Mouse (Mus musculus) neural tube, embryonic 13.5 days (tissue): ENCODE data around the gene Atxn2l. TPM values are rescaled to one million over a fixed set of nuclear protein-coding genes. Genes with fewer than 3 reads are reported as not detected.

Source experiments
- ATAC-seq: fragments of 200-750 bp; cut with Nextera tagmentation; 2 replicates; pipeline ENCODE4 v1.8.0; 2017; ENCODE audit warnings: low read depth, mild to moderate bottlenecking, moderate TSS enrichment, moderate library complexity
- H3K27ac ChIP-seq: fragments of 300-500 bp; sonication (generic); replicated peaks from 2 replicates; pipeline ENCODE4 v1.5.1; 2015; ENCODE audit warnings: moderate library complexity, mild to moderate bottlenecking, inconsistent platforms
- H3K27me3 ChIP-seq: fragments of 300-500 bp; sonication (generic); 2 replicates; pipeline ENCODE4 v1.6.1; 2015; ENCODE audit warnings: mild to moderate bottlenecking, inconsistent platforms
- H3K36me3 ChIP-seq: fragments of 300-500 bp; sonication (generic); 2 replicates; pipeline ENCODE4 v1.6.1; 2015; ENCODE audit warnings: mild to moderate bottlenecking, inconsistent platforms
- H3K4me1 ChIP-seq: fragments of 300-500 bp; sonication (generic); replicated peaks from 2 replicates; pipeline ENCODE4 v1.6.1; 2015; ENCODE audit warnings: inconsistent platforms
- H3K4me2 ChIP-seq: fragments of 300-500 bp; sonication (generic); 2 replicates; pipeline ENCODE4 v1.6.1; 2015; ENCODE audit warnings: inconsistent platforms, mild to moderate bottlenecking, moderate library complexity
- H3K4me3 ChIP-seq: fragments of 300-500 bp; sonication (generic); 2 replicates; pipeline ENCODE4 v1.5.1; 2015; ENCODE audit warnings: mild to moderate bottlenecking, inconsistent platforms
- H3K9ac ChIP-seq: fragments of 300-500 bp; sonication (generic); 2 replicates; pipeline ENCODE4 v1.6.1; 2015; ENCODE audit warnings: moderate library complexity, mild to moderate bottlenecking, inconsistent platforms
- H3K9me3 ChIP-seq: fragments of 300-500 bp; sonication (generic); 2 replicates; pipeline ENCODE4 v1.6.1; 2016; ENCODE audit warnings: inconsistent platforms
- WGBS: fragments of 180-500 bp; shearing (Covaris S2); methylation state at CpG from one replicate; pipeline ENCODE4 v1.1.7; 2015; 5-methylcytosine and 5-hydroxymethylcytosine counted together
- polyA plus RNA-seq: library from polyadenylated mRNA; unstranded; fragments of >200 nt; fragmentation: Nextera tagmentation; extraction: Ambion mirVana; gene quantifications from 2 replicates; pipeline ENCODE4 v1.2.1, GENCODE M21; 2015

Atxn2l gene
- polyA plus RNA-seq, 1 experiment from 2014 or later, result 68.2 TPM

GRCm38 (mm10) chr7:126458225-126458624 lies 45.0 kb downstream of the Atxn2l start:
- no peak overlapping the region for H3K27ac ChIP-seq
- WGBS, result 89% methylated on average over 5 of the region's 5 CpGs
- no peaks in the 10 kb centered on the region for H3K36me3 ChIP-seq
- H3K9ac ChIP-seq, result no peak overlapping the region
- no peaks in the 10 kb centered on the region for H3K27me3 ChIP-seq
- ATAC-seq, result no peak
- no peak overlapping the region for H3K4me3 ChIP-seq
- no peak overlapping the region for H3K4me2 ChIP-seq
- no peaks in the 10 kb centered on the region for H3K9me3 ChIP-seq
- no peaks in the 10 kb centered on the region for H3K4me1 ChIP-seq

GRCm38 (mm10) chr7:126456382-126457266 lies 46.6 kb downstream of the Atxn2l start:
- Histone ChIP-seq H3K9me3 (no peaks in the 10 kb centered on the region), H3K4me1 (no peaks in the 10 kb centered on the region), H3K27ac (no peak overlapping the region), H3K4me3 (no peak overlapping the region), H3K27me3 (no peaks in the 10 kb centered on the region), H3K9ac (no peak overlapping the region), H3K4me2 (no peak overlapping the region), H3K36me3 (no peaks in the 10 kb centered on the region)
- no peak for ATAC-seq
- 92% methylated on average over 17 of the region's 17 CpGs for WGBS

GRCm38 (mm10) chr7:126455242-126455641 lies 48.0 kb downstream of the Atxn2l start:
- H3K4me1 ChIP-seq, result no peaks in the 10 kb centered on the region

GRCm38 (mm10) chr7:126453861-126454260 lies 49.4 kb downstream of the Atxn2l start:
- no peak for ATAC-seq
- no peaks in the 10 kb centered on the region for H3K27me3 ChIP-seq
- H3K9me3 ChIP-seq, result no peaks in the 10 kb centered on the region
- H3K4me3 ChIP-seq, result no peak overlapping the region
- no peak overlapping the region for H3K9ac ChIP-seq
- no peak overlapping the region for H3K4me2 ChIP-seq
- no peaks in the 10 kb centered on the region for H3K4me1 ChIP-seq
- 64% methylated on average over 7 of the region's 7 CpGs for WGBS
- peaks cover under 1% of the 10 kb centered on the region; the same call in 1 of the 2 replicates for H3K36me3 ChIP-seq
- no peak overlapping the region for H3K27ac ChIP-seq

More at GRCm38 (mm10) chr7:126455242-126455641, 48.0 kb downstream of the Atxn2l start:
- no peak overlapping the region for H3K27ac ChIP-seq
- H3K4me3 ChIP-seq, result no peak overlapping the region
- H3K36me3 ChIP-seq, result no peaks in the 10 kb centered on the region
- H3K4me2 ChIP-seq, result no peak overlapping the region
- 79% methylated on average over 2 of the region's 2 CpGs for WGBS
- no peak overlapping the region for H3K9ac ChIP-seq
- no peaks in the 10 kb centered on the region for H3K27me3 ChIP-seq
- no peak for ATAC-seq
- no peaks in the 10 kb centered on the region for H3K9me3 ChIP-seq

GRCm38 (mm10) chr7:126452244-126452643 lies 51.0 kb downstream of the Atxn2l start:
- Histone ChIP-seq H3K9me3 (no peaks in the 10 kb centered on the region), H3K4me2 (no peak overlapping the region), H3K36me3 (peaks cover 17% of the 10 kb centered on the region), H3K9ac (no peak overlapping the region), H3K27ac (no peak overlapping the region), H3K4me1 (no peaks in the 10 kb centered on the region), H3K4me3 (no peak overlapping the region), H3K27me3 (no peaks in the 10 kb centered on the region)
- no peak for ATAC-seq
- 92% methylated on average over 3 of the region's 3 CpGs for WGBS

GRCm38 (mm10) chr7:126450641-126451040 lies 52.6 kb downstream of the Atxn2l start:
- Histone ChIP-seq H3K4me2 (no peak overlapping the region), H3K27ac (no peak overlapping the region), H3K4me1 (no peaks in the 10 kb centered on the region), H3K27me3 (no peaks in the 10 kb centered on the region), H3K9ac (no peak overlapping the region), H3K9me3 (no peaks in the 10 kb centered on the region), H3K4me3 (no peak overlapping the region), H3K36me3 (peaks cover 33% of the 10 kb centered on the region)
- ATAC-seq, result no peak
- 94% methylated on average over 6 of the region's 6 CpGs for WGBS

- no peak overlapping the region for H3K4me3 ChIP-seq
- H3K27me3 ChIP-seq, result no peaks in the 10 kb centered on the region
- H3K9ac ChIP-seq, result no peak overlapping the region
- no peak overlapping the region for H3K4me2 ChIP-seq
- no peak for ATAC-seq
- no peaks in the 10 kb centered on the region for H3K9me3 ChIP-seq
- no peak overlapping the region for H3K27ac ChIP-seq
- no peaks in the 10 kb centered on the region for H3K4me1 ChIP-seq
- WGBS, result 93% methylated on average over 18 of the region's 18 CpGs
- peaks cover 39% of the 10 kb centered on the region for H3K36me3 ChIP-seq
Measured at GRCm38 (mm10) chr7:126449991-126450390, 53.2 kb downstream of the Atxn2l start.

- WGBS, result 94% methylated on average over 19 of the region's 19 CpGs
- ATAC-seq, result no peak
Measured at GRCm38 (mm10) chr7:126448481-126448880, 54.8 kb downstream of the Atxn2l start.

GRCm38 (mm10) chr7:126446217-126446616 lies 57.0 kb downstream of the Atxn2l start:
- no peak overlapping the region for H3K27ac ChIP-seq
- peaks cover 72% of the 10 kb centered on the region for H3K36me3 ChIP-seq
- no peak overlapping the region for H3K4me3 ChIP-seq
- H3K27me3 ChIP-seq, result no peaks in the 10 kb centered on the region
- no peaks in the 10 kb centered on the region for H3K4me1 ChIP-seq
- no peak overlapping the region for H3K4me2 ChIP-seq
- H3K9me3 ChIP-seq, result no peaks in the 10 kb centered on the region
- no peak overlapping the region for H3K9ac ChIP-seq
- WGBS, result 92% methylated on average over 21 of the region's 21 CpGs
- no peak for ATAC-seq

More at GRCm38 (mm10) chr7:126448481-126448880, 54.8 kb downstream of the Atxn2l start:
- Histone ChIP-seq H3K27me3 (no peaks in the 10 kb centered on the region), H3K4me3 (no peak overlapping the region), H3K4me2 (no peak overlapping the region), H3K27ac (no peak overlapping the region), H3K9ac (no peak overlapping the region), H3K36me3 (peaks cover 52% of the 10 kb centered on the region), H3K4me1 (no peaks in the 10 kb centered on the region), H3K9me3 (no peaks in the 10 kb centered on the region)

GRCm38 (mm10) chr7:126445104-126445815 lies 58.0 kb downstream of the Atxn2l start:
- 92% methylated on average over 15 of the region's 15 CpGs for WGBS
- Histone ChIP-seq H3K27me3 (no peaks in the 10 kb centered on the region), H3K4me1 (no peaks in the 10 kb centered on the region), H3K4me3 (no peak overlapping the region), H3K9me3 (no peaks in the 10 kb centered on the region), H3K36me3 (peaks cover 78% of the 10 kb centered on the region), H3K4me2 (no peak overlapping the region), H3K27ac (no peak overlapping the region), H3K9ac (no peak overlapping the region)
- ATAC-seq, result no peak

GRCm38 (mm10) chr7:126444536-126444935 lies 58.7 kb downstream of the Atxn2l start:
- no peak for ATAC-seq
- Histone ChIP-seq H3K36me3 (peaks cover 81% of the 10 kb centered on the region), H3K9ac (no peak overlapping the region), H3K27me3 (no peaks in the 10 kb centered on the region), H3K9me3 (no peaks in the 10 kb centered on the region), H3K4me3 (no peak overlapping the region), H3K4me1 (no peaks in the 10 kb centered on the region), H3K4me2 (no peak overlapping the region), H3K27ac (no peak overlapping the region)
- 91% methylated on average over 9 of the region's 9 CpGs for WGBS

- no peak for ATAC-seq
- no peaks in the 10 kb centered on the region for H3K27me3 ChIP-seq
- H3K4me2 ChIP-seq, result no peak overlapping the region
- no peak overlapping the region for H3K9ac ChIP-seq
- 89% methylated on average over 10 of the region's 10 CpGs for WGBS
- no peak overlapping the region for H3K4me3 ChIP-seq
- peaks cover 81% of the 10 kb centered on the region for H3K36me3 ChIP-seq
- H3K9me3 ChIP-seq, result no peaks in the 10 kb centered on the region
- H3K4me1 ChIP-seq, result no peaks in the 10 kb centered on the region
- H3K27ac ChIP-seq, result no peak overlapping the region
Measured at GRCm38 (mm10) chr7:126443997-126444396, 59.2 kb downstream of the Atxn2l start.
